Mouse (Mus musculus) embryonic facial prominence, embryonic 10.5 days (tissue): Measurements from ENCODE around the gene Car12. TPM values are rescaled to one million over a fixed set of nuclear protein-coding genes. Genes with fewer than 3 reads are reported as not detected.
"Not testable (repeated sequence)": the region's sequence is repeated elsewhere in the genome, so short reads cannot be mapped to it uniquely, and the experiment has no call there.

Experiments used
- DNase-seq: peaks from one replicate; pipeline ENCODE4 v3.0.0-alpha.2; 2017; ENCODE audit warnings: low spot score
- H3K27ac ChIP-seq: fragments of 300-500 bp; sonication (generic); replicated peaks from 2 replicates; pipeline ENCODE4 v1.5.1; 2016; ENCODE audit warnings: mild to moderate bottlenecking
- H3K27me3 ChIP-seq: fragments of 300-500 bp; sonication (generic); replicated peaks from 2 replicates; pipeline ENCODE4 v1.6.1; 2016; ENCODE audit warnings: low read depth, mild to moderate bottlenecking; ENCODE audit not compliant: poor library complexity, severe bottlenecking
- H3K36me3 ChIP-seq: fragments of 300-500 bp; sonication (generic); replicated peaks from 2 replicates; pipeline ENCODE4 v1.6.1; 2016; ENCODE audit warnings: mild to moderate bottlenecking, moderate library complexity
- H3K4me1 ChIP-seq: fragments of 300-500 bp; sonication (generic); 2 replicates; pipeline ENCODE4 v1.6.1; 2016
- H3K4me3 ChIP-seq: fragments of 300-500 bp; sonication (generic); 2 replicates; pipeline ENCODE4 v1.5.1; 2016; ENCODE audit warnings: mild to moderate bottlenecking, moderate library complexity
- H3K9me3 ChIP-seq: fragments of 300-500 bp; sonication (generic); 2 replicates; pipeline ENCODE4 v1.6.1; 2016; ENCODE audit warnings: mild to moderate bottlenecking
- WGBS: fragments of 180-500 bp; shearing (Covaris S2); methylation state at CpG from one replicate; pipeline ENCODE4 v1.1.7; 2016; 5-methylcytosine and 5-hydroxymethylcytosine counted together
- polyA plus RNA-seq: library from polyadenylated mRNA; unstranded; fragments of >200 nt; fragmentation: Nextera tagmentation; extraction: Ambion mirVana; gene quantifications from 2 replicates; pipeline ENCODE4 v1.2.1, GENCODE M21; 2016

Gene Car12
- polyA plus RNA-seq, 1 experiment from 2014 or later, result 6.5 TPM

DNA sequence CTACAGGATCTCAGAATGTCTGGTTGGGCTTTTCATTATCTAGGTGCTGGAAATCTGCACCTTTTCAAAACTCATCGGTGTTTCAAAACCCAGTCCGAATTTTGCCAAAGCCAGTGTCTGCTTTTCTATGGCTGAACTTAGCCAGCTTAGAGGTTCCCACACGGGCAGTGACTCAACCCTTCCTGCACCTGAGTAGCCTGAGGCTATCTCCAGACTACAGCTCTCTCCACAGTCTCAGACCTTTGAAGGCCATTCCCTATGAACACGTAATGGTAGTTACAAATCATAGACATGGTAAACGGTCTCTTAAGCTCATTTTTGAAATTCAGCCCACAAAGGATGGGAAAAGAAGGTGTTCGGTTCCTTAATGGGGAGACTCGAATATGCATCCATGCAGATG is 26.0 kb downstream of the Car12 start:
- no peaks in the 10 kb centered on the region for H3K27me3 ChIP-seq
- no peaks in the 10 kb centered on the region for H3K4me1 ChIP-seq
- no peaks in the 10 kb centered on the region for H3K36me3 ChIP-seq
- H3K9me3 ChIP-seq, result no peaks in the 10 kb centered on the region
- no peak for DNase-seq
- no peak overlapping the region for H3K27ac ChIP-seq
- H3K4me3 ChIP-seq, result no peak overlapping the region
- WGBS, result 80% methylated on average over 7 of the region's 7 CpGs

GRCm38 (mm10) chr9:66744531-66744930 is 31.0 kb downstream of the Car12 start:
- H3K4me1 ChIP-seq, result no peaks in the 10 kb centered on the region
- WGBS, result 82% methylated on average over 2 of the region's 2 CpGs
- no peak overlapping the region for H3K4me3 ChIP-seq
- no peaks in the 10 kb centered on the region for H3K27me3 ChIP-seq
- H3K36me3 ChIP-seq, result no peaks in the 10 kb centered on the region
- DNase-seq, result no peak
- H3K27ac ChIP-seq, result no peak overlapping the region
- no peaks in the 10 kb centered on the region for H3K9me3 ChIP-seq

- Histone ChIP-seq H3K36me3 (no peaks in the 10 kb centered on the region), H3K9me3 (no peaks in the 10 kb centered on the region), H3K27ac (no peak overlapping the region), H3K4me1 (no peaks in the 10 kb centered on the region), H3K27me3 (no peaks in the 10 kb centered on the region), H3K4me3 (no peak overlapping the region)
- 86% methylated on average over 15 of the region's 15 CpGs for WGBS
- DNase-seq, result no peak
These were observed 34.9 kb downstream of the Car12 start for GRCm38 (mm10) chr9:66748390-66748789.

DNA sequence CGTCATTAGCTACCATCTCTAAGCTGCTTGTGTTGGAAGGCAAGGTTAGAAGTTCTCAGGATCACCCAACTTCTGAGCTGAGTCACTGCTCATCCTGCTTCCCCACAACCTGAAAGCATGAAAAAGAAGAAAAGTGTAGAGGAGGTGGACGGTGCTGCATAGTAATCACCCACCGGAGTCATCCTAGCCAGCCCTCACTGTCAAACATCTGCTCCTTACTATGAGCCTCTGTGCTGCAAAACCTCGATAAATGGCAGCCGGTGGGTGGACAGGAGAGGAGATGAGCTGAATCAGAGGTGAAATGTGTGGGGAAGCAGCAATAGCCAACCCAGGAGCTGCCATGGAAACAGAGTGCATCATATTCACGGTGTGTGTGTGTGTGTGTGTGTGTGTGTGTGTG is 39.4 kb downstream of the Car12 start:
- WGBS, result 87% methylated on average over 6 of the region's 6 CpGs
- Histone ChIP-seq H3K4me3 (no peak overlapping the region), H3K9me3 (no peaks in the 10 kb centered on the region), H3K36me3 (no peaks in the 10 kb centered on the region), H3K27ac (no peak overlapping the region), H3K4me1 (peaks cover 4% of the 10 kb centered on the region; the same call in 1 of the 2 replicates), H3K27me3 (no peaks in the 10 kb centered on the region)
- no peak for DNase-seq

DNA sequence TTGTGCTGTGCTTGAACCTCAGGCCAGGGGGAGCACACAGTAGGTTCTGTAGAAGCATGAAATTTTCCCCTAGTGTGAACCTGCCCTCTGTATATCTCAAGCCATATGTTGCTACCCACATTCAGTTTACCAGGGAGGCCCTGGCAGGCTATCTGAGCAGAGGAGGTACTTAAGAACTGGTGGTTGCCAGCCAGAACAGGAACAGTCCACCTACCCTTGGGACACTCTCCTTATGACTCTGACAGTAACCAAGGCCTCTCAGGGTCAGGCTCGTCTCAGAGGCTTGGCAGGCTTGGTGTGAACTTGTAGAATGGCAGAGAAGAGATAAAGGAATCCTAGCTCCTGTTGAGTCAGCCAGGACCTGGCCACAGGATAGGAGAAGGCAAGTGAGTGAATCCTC is 47.5 kb downstream of the Car12 start:
- no peak for DNase-seq
- Histone ChIP-seq H3K27me3 (no peaks in the 10 kb centered on the region), H3K36me3 (no peaks in the 10 kb centered on the region), H3K4me3 (no peak overlapping the region), H3K27ac (no peak overlapping the region), H3K4me1 (no peaks in the 10 kb centered on the region), H3K9me3 (no peaks in the 10 kb centered on the region)
- 71% methylated on average over 1 of the region's 1 CpGs for WGBS

- H3K27ac ChIP-seq, result no peak overlapping the region
- no peak for DNase-seq
- no peaks in the 10 kb centered on the region for H3K36me3 ChIP-seq
- no peaks in the 10 kb centered on the region for H3K9me3 ChIP-seq
- 92% methylated on average over 1 of the region's 1 CpGs for WGBS
- no peaks in the 10 kb centered on the region for H3K4me1 ChIP-seq
- H3K4me3 ChIP-seq, result no peak overlapping the region
- no peaks in the 10 kb centered on the region for H3K27me3 ChIP-seq
These were observed 55.2 kb downstream of the Car12 start for GRCm38 (mm10) chr9:66768721-66769120.

DNA sequence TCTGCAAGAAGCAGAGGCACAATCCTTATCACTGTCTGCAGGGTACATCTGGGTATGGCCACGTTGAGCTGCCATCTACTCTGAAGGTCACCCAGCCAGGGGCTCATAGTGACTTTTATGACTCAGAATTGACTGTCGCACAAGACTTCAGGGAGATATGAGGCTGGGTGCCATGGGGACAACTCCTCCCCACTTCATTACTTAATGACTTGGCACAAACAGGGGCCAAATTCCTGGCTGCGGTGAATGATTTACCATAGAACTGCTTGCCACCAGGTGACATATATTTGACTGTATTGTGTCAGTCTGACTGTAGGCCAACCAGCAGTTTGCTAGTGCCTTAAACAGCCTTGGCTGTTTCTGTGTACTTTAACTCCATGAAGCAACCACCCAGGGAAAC is 55.8 kb downstream of the Car12 start:
- Histone ChIP-seq H3K4me3 (no peak overlapping the region), H3K4me1 (no peaks in the 10 kb centered on the region), H3K27me3 (no peaks in the 10 kb centered on the region), H3K27ac (no peak overlapping the region), H3K36me3 (no peaks in the 10 kb centered on the region), H3K9me3 (no peaks in the 10 kb centered on the region)
- 84% methylated on average over 3 of the region's 3 CpGs for WGBS
- no peak for DNase-seq

DNA sequence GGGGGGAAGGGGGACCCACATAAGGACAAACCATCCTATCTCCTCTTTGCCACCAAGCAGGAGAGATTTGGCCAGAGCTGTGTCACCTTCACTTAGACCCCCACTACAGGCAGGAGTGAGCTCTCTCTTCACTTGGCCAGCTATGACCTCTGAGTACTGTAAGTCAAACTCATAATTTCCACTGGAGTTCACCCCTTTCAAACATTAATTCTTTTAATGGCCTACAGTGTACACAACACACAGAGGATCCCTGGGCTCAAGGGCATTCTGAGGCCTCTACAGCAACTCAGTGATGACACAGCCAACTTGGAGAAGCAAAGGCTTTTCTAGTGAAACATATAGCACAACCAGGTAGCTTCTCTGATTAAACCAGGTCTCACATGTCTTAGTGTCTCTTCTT is 57.2 kb downstream of the Car12 start:
- Histone ChIP-seq H3K36me3 (no peaks in the 10 kb centered on the region), H3K27ac (no peak overlapping the region), H3K4me1 (no peaks in the 10 kb centered on the region), H3K4me3 (no peak overlapping the region), H3K9me3 (no peaks in the 10 kb centered on the region), H3K27me3 (no peaks in the 10 kb centered on the region)
- no peak for DNase-seq

- H3K4me3 ChIP-seq, H3K27me3 ChIP-seq, H3K9me3 ChIP-seq, DNase-seq, H3K4me1 ChIP-seq, H3K27ac ChIP-seq, H3K36me3 ChIP-seq: not testable (repeated sequence)
- 89% methylated on average over 2 of the region's 3 CpGs for WGBS
These were observed 71.1 kb downstream of the Car12 start for GRCm38 (mm10) chr9:66784552-66784951.

- peaks cover 10% of the 10 kb centered on the region for H3K36me3 ChIP-seq
- H3K4me1 ChIP-seq, result no peaks in the 10 kb centered on the region
- no peaks in the 10 kb centered on the region for H3K9me3 ChIP-seq
- no peaks in the 10 kb centered on the region for H3K27me3 ChIP-seq
- H3K27ac ChIP-seq, result no peak overlapping the region
- no peak for DNase-seq
- H3K4me3 ChIP-seq, result no peak overlapping the region
- 14% methylated on average over 2 of the region's 2 CpGs for WGBS
These were observed 74.3 kb downstream of the Car12 start for GRCm38 (mm10) chr9:66787821-66788220.

GRCm38 (mm10) chr9:66794629-66795463 is 81.4 kb downstream of the Car12 start:
- no peaks in the 10 kb centered on the region for H3K9me3 ChIP-seq
- peaks cover 17% of the 10 kb centered on the region for H3K4me1 ChIP-seq
- DNase-seq, result no peak
- 2% methylated on average over 43 of the region's 43 CpGs for WGBS
- H3K36me3 ChIP-seq, result peaks cover 7% of the 10 kb centered on the region
- peak overlapping the region; percentile 76 for H3K4me3 ChIP-seq
- H3K27me3 ChIP-seq, result peaks cover 5% of the 10 kb centered on the region; the same call in 1 of the 2 replicates
- H3K27ac ChIP-seq, result peak overlapping the region; percentile 92

DNA sequence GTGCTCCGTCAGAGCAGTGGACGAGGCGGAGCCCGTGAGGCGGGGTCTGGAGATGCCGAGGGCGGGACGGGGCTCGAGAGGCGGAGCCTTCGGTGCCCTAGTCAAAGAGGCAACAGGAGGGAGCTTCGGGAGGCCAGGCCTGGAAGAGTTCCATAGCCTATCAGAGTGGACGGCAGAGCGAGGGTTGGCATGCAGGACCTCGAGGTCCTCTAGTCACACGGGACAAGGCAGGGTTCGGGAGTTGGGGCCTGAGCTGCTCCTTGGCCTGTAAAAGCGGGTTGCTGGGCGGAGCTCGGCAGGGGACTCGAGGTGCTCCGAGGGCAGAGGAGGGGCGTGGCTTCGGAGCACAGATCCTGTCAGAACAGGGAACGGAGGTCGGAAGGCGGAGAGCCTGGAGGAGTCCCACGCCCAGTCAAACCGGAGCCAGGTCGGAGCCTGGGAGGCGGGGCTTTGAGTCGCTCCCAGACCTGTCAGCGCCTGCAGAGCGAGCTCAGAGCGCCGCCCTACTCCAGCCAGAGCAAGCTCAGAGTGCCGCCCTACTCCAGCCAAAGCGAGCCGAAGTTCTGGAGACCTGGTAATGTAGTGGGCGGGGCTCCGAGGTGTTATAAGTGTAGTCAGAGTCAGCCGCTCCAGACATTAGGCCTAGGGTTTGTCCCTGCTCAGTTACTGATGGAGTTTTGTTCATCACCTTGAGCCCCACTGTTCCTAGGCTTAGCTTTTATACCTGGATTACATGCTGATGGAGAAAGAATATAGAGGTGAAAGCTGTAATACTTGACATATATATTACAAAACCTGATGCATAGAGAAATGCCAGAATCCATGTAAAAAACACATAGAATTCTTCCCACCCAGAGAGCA is 82.2 kb downstream of the Car12 start, which contains the start of gene Aph1b:
TSS of gene Aph1b (minus strand) at position 27 of the 861 bp plus-strand sequence.
- Histone ChIP-seq H3K4me1 (peaks cover 17% of the 10 kb centered on the region), H3K4me3 (peak within 1 kb of the TSS; percentile 76), H3K36me3 (no peaks in the 10 kb centered on the region), H3K27me3 (peaks cover 5% of the 10 kb centered on the region; the same call in 1 of the 2 replicates), H3K27ac (peak within 1 kb of the TSS; percentile 92), H3K9me3 (no peaks in the 10 kb centered on the region)
- DNase-seq, result peak; percentile 98
- WGBS, result under 1% methylated on average over 42 of the region's 42 CpGs
